Mouse (Mus musculus): ENCODE data around the gene Igf1. TPM values are rescaled to one million over a fixed set of nuclear protein-coding genes. Genes with fewer than 3 reads are reported as not detected.

Igf1 gene
- total and polyA plus RNA-seq, 3 experiments = not detected

- H3K79me2 ChIP-seq (ENCODE audit: control insufficient read depth, insufficient read depth, low read length, poor library complexity) = no peaks in the 10 kb centered on the region
- TF ChIP-seq HCFC1 (IDR thresholded peaks at IDR 0.05; ENCODE audit: low read depth, low read length) = no peak
- TF ChIP-seq GABPA (IDR thresholded peaks at IDR 0.05; ENCODE audit: low read depth, low read length) = no peak
- TF ChIP-seq UBTF (IDR thresholded peaks at IDR 0.05; ENCODE audit: borderline replicate concordance, insufficient read depth, low read depth, low read length) = no peak
- TF ChIP-seq MAX (IDR thresholded peaks at IDR 0.05; ENCODE audit: low read length) = no peak
- no peak for TF ChIP-seq ZC3H11A (IDR thresholded peaks at IDR 0.05; ENCODE audit: low read depth, low read length)
- no peak for TF ChIP-seq BHLHE40 (IDR thresholded peaks at IDR 0.05; ENCODE audit: borderline replicate concordance, low read depth, low read length)
- no peak for TF ChIP-seq POLR2A (IDR thresholded peaks at IDR 0.05; ENCODE audit: control insufficient read depth in 1 of 2, insufficient read depth in 1 of 2, low read depth in 1 of 2, low read length in 2 of 2, poor library complexity in 1 of 2)
- no peak for TF ChIP-seq MYB (IDR thresholded peaks at IDR 0.05; ENCODE audit: low read depth, low read length)
- TF ChIP-seq MEF2A (IDR thresholded peaks at IDR 0.05; ENCODE audit: extremely low read depth, insufficient replicate concordance, low read depth, low read length, poor library complexity, severe bottlenecking) = no peak
- TF ChIP-seq CHD2 (IDR thresholded peaks at IDR 0.05; ENCODE audit: low read length) = no peak
- no peak for TF ChIP-seq POLR2AphosphoS2 (IDR thresholded peaks at IDR 0.05; ENCODE audit: low read length)
- TF ChIP-seq EP300 (IDR thresholded peaks at IDR 0.05; ENCODE audit: low read depth in 1 of 2, low read length in 2 of 2) = no peak
- no peak for TF ChIP-seq ZMIZ1 (IDR thresholded peaks at IDR 0.05; ENCODE audit: low read depth, low read length)
- no peak for TF ChIP-seq SMC3 (IDR thresholded peaks at IDR 0.05; ENCODE audit: low read depth, low read length)
- no peak for TF ChIP-seq ZKSCAN1 (IDR thresholded peaks at IDR 0.05; ENCODE audit: low read depth, low read length)
- no peak for TF ChIP-seq SIN3A (IDR thresholded peaks at IDR 0.05; ENCODE audit: low read length)
- no peaks in the 10 kb centered on the region for H3K9me3 ChIP-seq (replicated peaks; ENCODE audit: insufficient read depth, low read length)
- no peak overlapping the region for H3K4me3 ChIP-seq (ENCODE audit: control insufficient read depth in 1 of 2, insufficient read depth in 1 of 2, low read depth in 2 of 2, low read length in 2 of 2)
- H3K27me3 ChIP-seq (ENCODE audit: control insufficient read depth in 1 of 2, insufficient read depth in 2 of 2, low read length in 2 of 2) = no peaks in the 10 kb centered on the region
- no peaks in the 10 kb centered on the region for H3K4me1 ChIP-seq (ENCODE audit: control insufficient read depth in 1 of 2, insufficient read depth in 2 of 2, low read length in 2 of 2)
- no peak overlapping the region for H3K9ac ChIP-seq (ENCODE audit: control insufficient read depth, low read depth, low read length, poor library complexity, severe bottlenecking)
- H3K27ac ChIP-seq (ENCODE audit: control insufficient read depth, low read depth, low read length) = no peak overlapping the region
- H3K36me3 ChIP-seq (ENCODE audit: control insufficient read depth in 1 of 2, insufficient read depth in 2 of 2, low read length in 2 of 2) = no peaks in the 10 kb centered on the region
- DNase-seq (ENCODE audit: low read depth, low spot score) = no peak
Observed at GRCm38 (mm10) chr10:87865712-87866111, 7.6 kb downstream of the Igf1 start.

DNA sequence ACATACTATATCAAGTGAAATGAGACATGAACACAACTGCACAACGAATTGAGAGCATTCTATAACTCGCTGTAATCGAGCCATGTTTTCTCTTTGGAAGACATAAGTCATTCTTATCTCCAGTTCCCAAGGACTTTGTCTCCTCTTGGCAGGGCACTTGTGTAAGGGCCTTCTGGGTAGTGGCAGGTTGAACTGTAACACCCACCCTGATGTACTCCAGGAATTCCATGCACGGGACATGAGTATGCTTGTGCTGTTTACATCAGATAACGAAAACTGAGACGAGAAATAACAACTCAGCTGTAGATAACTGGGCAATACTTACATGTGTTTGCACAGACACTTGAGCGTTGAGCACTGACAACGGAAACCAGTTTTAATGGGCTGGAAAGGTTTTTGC, 8.4 kb downstream of the Igf1 start:
- H3K27ac ChIP-seq (ENCODE audit: control insufficient read depth, low read depth, low read length) = no peak overlapping the region
- no peaks in the 10 kb centered on the region for H3K36me3 ChIP-seq (ENCODE audit: control insufficient read depth in 1 of 2, insufficient read depth in 2 of 2, low read length in 2 of 2)
- no peaks in the 10 kb centered on the region for H3K79me2 ChIP-seq (ENCODE audit: control insufficient read depth, insufficient read depth, low read length, poor library complexity)
- no peak overlapping the region for H3K4me3 ChIP-seq (ENCODE audit: control insufficient read depth in 1 of 2, insufficient read depth in 1 of 2, low read depth in 2 of 2, low read length in 2 of 2)
- no peak overlapping the region for H3K9ac ChIP-seq (ENCODE audit: control insufficient read depth, low read depth, low read length, poor library complexity, severe bottlenecking)
- DNase-seq (ENCODE audit: low read depth, low spot score) = no peak
- H3K9me3 ChIP-seq (replicated peaks; ENCODE audit: insufficient read depth, low read length) = no peaks in the 10 kb centered on the region
- H3K27me3 ChIP-seq (ENCODE audit: control insufficient read depth in 1 of 2, insufficient read depth in 2 of 2, low read length in 2 of 2) = no peaks in the 10 kb centered on the region
- H3K4me1 ChIP-seq (ENCODE audit: control insufficient read depth in 1 of 2, insufficient read depth in 2 of 2, low read length in 2 of 2) = no peaks in the 10 kb centered on the region
- TF ChIP-seq UBTF (IDR thresholded peaks at IDR 0.05; ENCODE audit: borderline replicate concordance, insufficient read depth, low read depth, low read length) = no peak
- TF ChIP-seq SIN3A (IDR thresholded peaks at IDR 0.05; ENCODE audit: low read length) = no peak
- no peak for TF ChIP-seq ZMIZ1 (IDR thresholded peaks at IDR 0.05; ENCODE audit: low read depth, low read length)
- TF ChIP-seq NELFE (IDR thresholded peaks at IDR 0.05; ENCODE audit: low read depth, low read length) = no peak
- TF ChIP-seq ELF1 (IDR thresholded peaks at IDR 0.05; ENCODE audit: low read depth, low read length) = no peak
- no peak for TF ChIP-seq SMC3 (IDR thresholded peaks at IDR 0.05; ENCODE audit: low read depth, low read length)
- TF ChIP-seq E2F4 (IDR thresholded peaks at IDR 0.05; ENCODE audit: borderline replicate concordance, low read depth, low read length) = no peak
- no peak for TF ChIP-seq TBP (IDR thresholded peaks at IDR 0.05; ENCODE audit: low read depth, low read length)
- no peak for TF ChIP-seq HCFC1 (IDR thresholded peaks at IDR 0.05; ENCODE audit: low read depth, low read length)
- no peak for TF ChIP-seq POLR2AphosphoS2 (IDR thresholded peaks at IDR 0.05; ENCODE audit: low read length)
- no peak for TF ChIP-seq CHD1 (IDR thresholded peaks at IDR 0.05; ENCODE audit: low read depth, low read length)
- no peak for TF ChIP-seq GATA1 (IDR thresholded peaks at IDR 0.05; ENCODE audit: low read depth, low read length)
- no peak for TF ChIP-seq POLR2AphosphoS5 (IDR thresholded peaks at IDR 0.05; ENCODE audit: borderline replicate concordance, low read depth, low read length)
